Comparison of ENCODE assay signal across 15 mouse cellular contexts in the genomic region with DNA sequence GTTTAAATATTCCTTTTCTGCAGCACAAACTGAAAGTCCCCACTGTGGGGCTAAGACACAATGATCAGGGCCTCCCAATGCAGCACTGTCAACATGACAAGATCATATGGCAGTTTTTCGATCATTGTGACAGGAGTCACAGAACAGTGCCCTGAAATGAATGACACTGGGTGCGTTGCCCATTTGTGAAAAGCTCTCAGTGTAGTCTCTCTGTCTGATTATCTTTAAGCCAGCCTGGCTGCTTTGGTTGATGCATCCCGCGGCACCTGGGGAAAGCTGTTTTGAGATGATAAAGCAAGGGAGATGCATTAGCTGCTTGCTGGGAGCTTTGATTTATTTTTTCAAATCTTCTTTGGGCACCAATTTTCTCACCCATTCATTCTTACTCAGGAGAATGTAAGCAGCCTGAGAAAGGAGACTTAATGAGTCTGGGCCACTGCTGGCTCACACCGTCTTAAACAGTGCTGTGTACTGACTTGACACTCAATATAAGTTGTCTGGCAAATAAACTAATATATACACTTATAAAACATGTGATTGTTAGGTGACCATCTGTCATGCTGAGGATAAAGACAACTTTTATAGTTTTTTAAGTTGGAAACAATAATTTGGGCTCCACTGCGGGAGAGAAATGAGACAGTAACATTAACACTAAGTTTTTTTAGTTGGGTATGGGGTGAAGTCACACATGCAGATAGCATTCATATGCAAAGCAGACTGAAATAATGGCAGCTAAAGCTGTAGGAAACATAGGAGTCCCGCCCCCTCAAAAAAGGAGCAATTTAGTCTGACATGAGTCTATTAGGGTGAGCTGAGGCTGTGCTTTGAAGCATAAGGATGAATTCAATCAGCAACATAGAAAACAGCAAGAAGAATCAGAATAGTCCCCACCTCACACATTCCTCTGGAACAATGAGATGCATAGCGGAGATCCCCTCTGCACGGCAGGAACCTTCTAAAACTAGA.
DNase-seq lines count a peak whose midpoint lies in the region; ATAC-seq and TF ChIP-seq lines count a peak whose summit lies in the region.
"Had no signal": no experiment of that assay in that cellular context is flagged by ENCODE, and none has a peak within 500 bp of the region (broad histone marks: within the 10 kb centered on the region; RNA-seq: fewer than 3 reads in every experiment).

No protein-coding gene starts in this region.

- WGBS in neural tube, embryonic 11.5 days = 55% methylated on average over 9 of the region's 9 CpGs
- 39% methylated on average over 9 of the region's 9 CpGs for WGBS in neural tube, embryonic 15.5 days
- WGBS in forebrain, embryonic 11.5 days = 19% methylated on average over 9 of the region's 9 CpGs
- 25% methylated on average over 9 of the region's 9 CpGs for WGBS in hindbrain, embryonic 14.5 days
- 29% methylated on average over 9 of the region's 9 CpGs for WGBS in midbrain, postnatal 0 days

- no peak overlapping the region for H3K27ac ChIP-seq in neural tube, embryonic 11.5 days (ENCODE audit: low read depth, low read length)
- no peak overlapping the region for H3K27ac ChIP-seq in neural tube, embryonic 15.5 days (replicated peaks)
- H3K27ac ChIP-seq in forebrain, embryonic 11.5 days (ENCODE audit: low read depth, low read length) = peak overlapping the region; percentile 53
- no peak overlapping the region for H3K27ac ChIP-seq in hindbrain, embryonic 14.5 days
- no peak overlapping the region for H3K27ac ChIP-seq in midbrain, postnatal 0 days (ENCODE audit: low read depth, low read length)
- H3K27ac ChIP-seq: liver, embryonic 12.5 days; stomach, embryonic 15.5 days had no signal

- DNase-seq in neural tube, embryonic 11.5 days (ENCODE audit: low spot score) = no peak
- DNase-seq in forebrain, embryonic 11.5 days (ENCODE audit: low spot score) = no peak
- DNase-seq in hindbrain, embryonic 14.5 days (ENCODE audit: low spot score) = no peak
- DNase-seq in midbrain, postnatal 0 days (ENCODE audit: low spot score) = no peak
- no peak for DNase-seq in right cerebral cortex, postnatal 36 days (ENCODE audit: low spot score in 2 of 2)
- no peak for DNase-seq in cerebellum, postnatal 25 days
- DNase-seq: adrenal gland, postnatal 14 days; cerebellum, postnatal 36 days; kidney, adult 2 months; kidney, postnatal 36 days; left cerebral cortex, postnatal 4 days had no signal

- H3K4me2 ChIP-seq in neural tube, embryonic 11.5 days (ENCODE audit: low read depth) = no peak overlapping the region
- no peak overlapping the region for H3K4me2 ChIP-seq in neural tube, embryonic 15.5 days
- H3K4me2 ChIP-seq in forebrain, embryonic 11.5 days (ENCODE audit: low read depth, low read length, severe bottlenecking) = peak overlapping the region; percentile 3; the same call in 1 of the 2 replicates
- H3K4me2 ChIP-seq in hindbrain, embryonic 14.5 days (replicated peaks) = no peak overlapping the region
- no peak overlapping the region for H3K4me2 ChIP-seq in midbrain, postnatal 0 days (ENCODE audit: low read depth, low read length, poor library complexity, severe bottlenecking)
- H3K4me2 ChIP-seq: liver, embryonic 12.5 days; stomach, embryonic 15.5 days had no signal

- no peaks in the 10 kb centered on the region for H3K36me3 ChIP-seq in neural tube, embryonic 11.5 days (ENCODE audit: control insufficient read depth, insufficient read depth, low read length)
- H3K36me3 ChIP-seq in neural tube, embryonic 15.5 days = no peaks in the 10 kb centered on the region
- H3K36me3 ChIP-seq in forebrain, embryonic 11.5 days (ENCODE audit: control insufficient read depth, insufficient read depth, low read length) = no peaks in the 10 kb centered on the region
- no peaks in the 10 kb centered on the region for H3K36me3 ChIP-seq in hindbrain, embryonic 14.5 days (replicated peaks; ENCODE audit: control insufficient read depth, insufficient read depth)
- H3K36me3 ChIP-seq in midbrain, postnatal 0 days (ENCODE audit: insufficient read depth, low read length) = no peaks in the 10 kb centered on the region
- H3K36me3 ChIP-seq: G1E; liver, embryonic 12.5 days; stomach, embryonic 15.5 days had no signal

- TF ChIP-seq CTCF in midbrain, postnatal 0 days (IDR thresholded peaks at IDR 0.05) = no peak

- peak; percentile 78; the same call in 1 of the 2 replicates for ATAC-seq in neural tube, embryonic 11.5 days (ENCODE audit: insufficient read depth, low FRiP score, low TSS enrichment)
- no peak for ATAC-seq in neural tube, embryonic 15.5 days (ENCODE audit: low FRiP score)
- peak; percentile 97 for ATAC-seq in forebrain, embryonic 11.5 days (replicated peaks; ENCODE audit: low FRiP score)
- peak; percentile 55; the same call in 1 of the 2 replicates for ATAC-seq in hindbrain, embryonic 14.5 days (ENCODE audit: low FRiP score)
- ATAC-seq in midbrain, postnatal 0 days (ENCODE audit: low FRiP score) = peak; percentile 49; the same call in 1 of the 2 replicates
- ATAC-seq: liver, embryonic 12.5 days had no signal

- no peaks in the 10 kb centered on the region for H3K27me3 ChIP-seq in neural tube, embryonic 11.5 days (ENCODE audit: control insufficient read depth, insufficient read depth, low read length)
- H3K27me3 ChIP-seq in neural tube, embryonic 15.5 days (replicated peaks) = no peaks in the 10 kb centered on the region
- no peaks in the 10 kb centered on the region for H3K27me3 ChIP-seq in forebrain, embryonic 11.5 days (ENCODE audit: control insufficient read depth, insufficient read depth, low read length)
- H3K27me3 ChIP-seq in hindbrain, embryonic 14.5 days (ENCODE audit: control insufficient read depth, insufficient read depth, low read length) = peaks cover 6% of the 10 kb centered on the region; the same call in 1 of the 2 replicates
- no peaks in the 10 kb centered on the region for H3K27me3 ChIP-seq in midbrain, postnatal 0 days (ENCODE audit: insufficient read depth, low read length)
- H3K27me3 ChIP-seq: liver, embryonic 12.5 days; stomach, embryonic 15.5 days had no signal

- no peak overlapping the region for H3K9ac ChIP-seq in neural tube, embryonic 11.5 days (ENCODE audit: low read length)
- no peak overlapping the region for H3K9ac ChIP-seq in neural tube, embryonic 15.5 days (replicated peaks)
- no peak overlapping the region for H3K9ac ChIP-seq in forebrain, embryonic 11.5 days (ENCODE audit: low read length)
- no peak overlapping the region for H3K9ac ChIP-seq in hindbrain, embryonic 14.5 days
- no peak overlapping the region for H3K9ac ChIP-seq in midbrain, postnatal 0 days (replicated peaks; ENCODE audit: low read length, poor library complexity, severe bottlenecking)
- H3K9ac ChIP-seq: liver, embryonic 12.5 days; stomach, embryonic 15.5 days had no signal

- H3K4me3 ChIP-seq in neural tube, embryonic 11.5 days (ENCODE audit: low read depth, low read length) = no peak overlapping the region
- H3K4me3 ChIP-seq in neural tube, embryonic 15.5 days (replicated peaks) = no peak overlapping the region
- no peak overlapping the region for H3K4me3 ChIP-seq in forebrain, embryonic 11.5 days (ENCODE audit: low read depth, low read length)
- no peak overlapping the region for H3K4me3 ChIP-seq in hindbrain, embryonic 14.5 days (replicated peaks; ENCODE audit: low read length)
- H3K4me3 ChIP-seq in midbrain, postnatal 0 days (ENCODE audit: low read depth, low read length) = no peak overlapping the region
- H3K4me3 ChIP-seq: liver, embryonic 12.5 days; stomach, embryonic 15.5 days had no signal

- H3K4me1 ChIP-seq in neural tube, embryonic 11.5 days (ENCODE audit: control insufficient read depth, insufficient read depth, low read length) = no peaks in the 10 kb centered on the region
- H3K4me1 ChIP-seq in neural tube, embryonic 15.5 days = peaks cover 8% of the 10 kb centered on the region; the same call in 1 of the 2 replicates
- no peaks in the 10 kb centered on the region; the same call in 1 of the 2 replicates for H3K4me1 ChIP-seq in forebrain, embryonic 11.5 days (replicated peaks; ENCODE audit: control insufficient read depth, insufficient read depth, low read length)
- H3K4me1 ChIP-seq in hindbrain, embryonic 14.5 days (replicated peaks; ENCODE audit: control insufficient read depth, insufficient read depth, low read length) = peaks cover 4% of the 10 kb centered on the region; the same call in 1 of the 2 replicates
- H3K4me1 ChIP-seq in midbrain, postnatal 0 days (ENCODE audit: insufficient read depth, low read length) = no peaks in the 10 kb centered on the region
- H3K4me1 ChIP-seq: liver, embryonic 12.5 days; stomach, embryonic 15.5 days had no signal

- no peaks in the 10 kb centered on the region for H3K9me3 ChIP-seq in neural tube, embryonic 11.5 days (ENCODE audit: control insufficient read depth, low read length)
- H3K9me3 ChIP-seq in neural tube, embryonic 15.5 days (replicated peaks) = no peaks in the 10 kb centered on the region
- no peaks in the 10 kb centered on the region for H3K9me3 ChIP-seq in forebrain, embryonic 11.5 days (ENCODE audit: control insufficient read depth, low read length)
- H3K9me3 ChIP-seq in hindbrain, embryonic 14.5 days (ENCODE audit: control insufficient read depth, low read length) = no peaks in the 10 kb centered on the region
- H3K9me3 ChIP-seq in midbrain, postnatal 0 days (ENCODE audit: low read length) = no peaks in the 10 kb centered on the region
- H3K9me3 ChIP-seq: G1E; liver, embryonic 12.5 days; stomach, embryonic 15.5 days had no signal
